Mouse (Mus musculus) B cell, adult 2 months (primary cell): Measurements from ENCODE around the gene Gpd2.

Source experiments
- DNase-seq, 2 experiments: peaks; one replicate each; pipeline ENCODE4 v3.0.0; 2022

Gpd2 gene

DNA sequence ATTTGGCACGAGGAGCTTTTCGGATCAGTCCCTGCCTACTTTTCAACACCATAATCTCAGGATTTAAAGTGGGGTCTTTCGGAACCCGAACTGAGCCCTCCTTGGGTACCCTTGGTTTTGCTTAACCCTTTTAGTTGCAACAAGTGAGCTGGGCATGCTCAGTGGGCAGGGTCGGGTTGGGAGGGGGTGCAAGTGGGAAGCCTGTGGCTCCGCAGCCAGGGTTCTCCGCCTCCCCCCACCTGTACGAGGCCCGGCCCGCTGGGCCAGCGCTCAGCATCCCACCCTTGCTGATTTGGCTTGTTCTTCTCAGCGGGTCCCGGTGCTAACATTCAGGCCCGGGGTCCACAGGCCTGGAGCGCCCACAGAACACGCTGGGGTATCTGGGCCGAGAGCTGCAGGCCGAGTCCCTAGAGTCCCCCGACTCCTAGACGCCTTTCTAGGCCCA is at the start of gene Gpd2:
Gpd2 (plus strand) TSS at position 161 of the 445 bp plus-strand sequence.
- DNase-seq, result no peak

DNA sequence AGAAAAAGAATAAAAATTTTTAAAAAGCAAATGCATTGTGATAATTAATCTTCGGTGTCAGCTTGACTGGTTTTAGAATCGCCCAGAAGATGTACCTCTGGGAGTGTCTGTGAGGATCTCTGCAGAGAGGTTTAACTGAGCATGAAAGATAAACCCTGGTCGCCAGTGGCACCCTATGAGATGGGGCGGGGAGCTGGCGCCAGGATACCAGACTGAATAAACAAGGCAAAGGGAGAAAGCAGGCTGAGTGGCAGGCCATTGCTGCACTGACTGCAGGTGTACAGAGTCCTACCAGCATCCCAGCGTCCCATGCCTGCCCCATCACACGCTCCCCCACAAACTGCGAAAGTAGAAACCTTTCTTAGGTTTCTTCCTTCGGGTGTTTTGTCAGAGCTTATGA is 49.2 kb upstream of the Gpd2 start:
- no peak for DNase-seq

DNA sequence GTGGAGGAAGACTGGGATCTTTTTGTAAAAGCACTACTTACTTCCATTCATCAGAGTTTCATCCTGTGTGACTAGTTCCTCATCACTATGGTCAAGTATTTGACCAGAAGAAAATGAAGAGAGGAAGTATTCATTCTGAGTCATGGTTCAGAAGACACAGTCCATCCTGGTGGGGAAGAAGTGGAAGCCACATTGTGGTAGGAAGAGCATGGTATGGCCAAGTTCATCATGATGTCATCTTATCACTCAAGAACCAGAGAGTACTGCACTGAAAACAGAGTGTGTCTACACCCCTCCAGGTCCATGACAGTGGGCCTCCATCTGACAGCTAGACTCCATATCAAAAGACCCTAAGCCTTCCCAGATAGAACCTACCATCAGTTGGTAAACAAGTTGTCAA is 46.6 kb upstream of the Gpd2 start:
- no peak for DNase-seq

DNA sequence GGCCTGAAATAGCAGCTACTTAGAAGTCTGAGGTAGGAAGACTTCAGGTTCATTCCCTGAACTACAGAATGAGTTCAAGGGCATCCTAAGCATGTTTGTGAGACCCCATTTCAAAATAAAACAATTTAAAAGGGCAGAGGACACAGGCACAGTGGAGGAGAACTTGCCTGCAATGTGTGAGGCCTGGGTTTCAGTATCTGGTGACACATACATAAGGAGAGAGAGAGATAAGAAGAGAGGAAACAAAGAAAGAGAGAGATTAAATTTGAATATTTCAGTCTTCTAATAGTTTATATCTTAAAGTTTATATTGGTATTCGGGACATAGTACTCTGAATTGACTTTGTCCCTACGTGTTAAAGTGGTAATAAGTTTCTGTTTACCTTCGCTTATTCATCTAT is 38.4 kb upstream of the Gpd2 start:
- no peak for DNase-seq

DNA sequence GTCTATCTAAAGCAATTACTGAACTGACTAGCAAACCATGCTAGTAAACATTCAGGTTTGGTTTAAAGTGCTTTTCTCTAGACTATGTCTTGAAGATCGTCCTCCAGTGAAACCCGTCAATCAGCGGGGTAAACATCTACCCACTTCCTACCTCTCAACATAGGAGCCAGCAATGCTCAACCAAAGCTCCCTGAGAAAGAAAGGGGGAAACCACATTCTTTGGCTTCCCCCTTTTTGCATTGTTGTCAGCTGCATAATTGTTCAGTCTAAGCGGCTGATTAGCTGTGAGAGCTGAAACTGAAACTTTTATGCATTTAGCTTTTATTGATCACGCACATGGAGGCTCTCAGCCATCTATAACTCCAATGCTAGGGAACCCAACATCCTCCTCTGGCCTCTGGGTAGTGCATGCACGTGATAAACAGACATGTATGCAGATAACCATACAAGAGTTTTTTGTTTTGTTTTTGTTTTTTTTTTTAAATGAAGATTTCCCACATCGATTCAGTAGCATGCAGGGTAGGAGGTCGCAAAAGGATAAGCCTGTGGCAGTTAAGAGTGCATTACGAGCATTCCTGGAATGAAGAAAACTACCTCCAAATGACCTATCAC is 28.9 kb upstream of the Gpd2 start:
- DNase-seq, result no peak

DNA sequence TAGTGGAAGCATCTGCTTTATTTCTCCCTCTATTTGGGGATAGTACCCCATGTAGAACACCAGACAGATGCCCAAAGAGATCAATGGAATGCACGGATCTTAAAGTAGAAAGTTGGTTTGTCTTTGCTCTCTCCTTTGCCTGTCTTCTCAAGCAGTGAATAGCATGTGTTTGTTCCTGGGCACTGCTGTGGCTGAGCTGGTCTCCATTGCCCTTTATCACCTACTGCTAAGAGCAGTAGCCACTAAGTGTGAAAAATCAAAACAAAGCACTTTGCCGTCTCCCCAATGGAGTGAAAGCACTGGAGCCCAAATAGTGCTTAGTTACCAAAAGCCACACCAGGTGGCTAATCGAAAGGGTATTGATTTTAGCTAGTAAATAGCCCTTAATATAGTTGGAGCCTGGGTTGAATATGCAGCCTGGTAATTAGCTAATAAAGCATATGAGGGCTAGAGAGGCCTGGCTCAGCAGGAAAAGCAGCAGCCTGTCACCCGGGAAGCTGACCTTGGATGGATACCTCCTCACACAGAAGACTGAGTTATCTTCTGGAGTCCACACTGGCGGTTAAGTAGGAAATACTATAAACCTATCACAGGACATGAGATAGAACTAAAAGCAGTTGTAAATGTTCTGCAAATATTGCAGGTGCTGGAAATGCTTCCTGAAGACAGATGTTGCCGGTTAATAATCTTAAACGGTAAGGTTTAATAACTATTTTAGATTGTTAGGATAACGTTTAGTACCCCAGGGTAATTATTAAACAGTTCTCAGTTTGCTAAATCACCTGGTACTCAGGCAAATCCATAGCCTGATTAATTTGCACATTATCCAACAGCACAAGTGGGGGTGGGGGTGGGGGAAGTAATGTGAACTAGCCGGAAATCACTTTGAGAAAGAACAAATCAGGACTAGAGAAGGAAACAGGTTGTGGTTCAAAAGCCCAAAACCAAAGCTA is 26.1 kb upstream of the Gpd2 start:
- DNase-seq, result no peak

DNA sequence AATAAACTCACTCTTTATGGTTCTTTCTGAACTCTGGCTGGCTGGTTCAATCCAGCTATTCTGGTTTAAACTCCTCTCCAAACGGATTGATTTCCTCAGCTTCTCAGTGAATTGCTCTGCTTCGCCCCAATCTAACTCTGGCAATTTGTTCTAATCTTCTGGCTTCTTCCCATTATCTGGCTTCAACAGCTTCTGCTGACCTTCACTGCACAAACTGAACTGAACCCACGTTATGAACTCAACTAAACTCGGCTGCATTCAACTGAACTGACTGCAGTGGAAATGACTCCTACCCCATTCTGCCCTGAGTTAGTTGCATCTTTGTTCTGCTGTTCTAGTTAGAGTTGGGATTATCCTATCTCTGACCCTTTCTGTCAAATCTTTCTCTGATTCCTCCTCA is 24.1 kb upstream of the Gpd2 start:
- DNase-seq, result no peak

DNA sequence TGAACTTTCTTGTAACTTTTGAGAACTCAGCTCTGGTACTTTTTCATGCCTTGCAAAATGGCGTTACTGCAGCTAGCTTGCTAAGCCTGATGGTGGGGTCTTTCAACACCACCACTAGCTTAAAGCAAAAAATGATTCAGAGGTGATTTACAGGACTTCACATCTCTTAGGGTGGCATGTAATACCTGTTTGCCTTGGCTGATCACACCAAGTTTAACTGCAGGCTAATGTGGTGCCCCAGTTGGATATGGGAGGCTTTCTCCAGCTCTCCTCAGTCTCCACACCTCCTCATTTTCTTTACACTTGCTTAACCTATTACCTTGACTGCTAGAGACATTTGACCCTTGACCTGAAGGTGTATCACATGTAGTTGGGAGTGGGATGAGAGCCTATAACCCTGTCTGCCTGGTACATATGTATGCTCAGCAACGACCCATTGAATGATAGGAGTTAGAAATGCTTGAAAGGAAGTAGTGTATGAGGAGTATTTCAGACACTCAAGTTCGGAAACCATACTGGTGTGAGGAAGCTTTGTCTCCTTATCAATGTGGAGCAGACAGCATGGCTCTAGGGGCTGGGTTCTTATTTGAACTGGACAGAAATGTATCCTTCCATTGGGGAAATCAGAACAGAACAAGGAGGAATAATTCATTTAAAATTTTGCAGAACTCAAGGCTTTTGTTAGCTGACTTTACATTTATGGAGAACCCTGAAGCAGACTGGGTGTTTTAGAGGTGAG is 14.0 kb upstream of the Gpd2 start:
- DNase-seq, result no peak

DNA sequence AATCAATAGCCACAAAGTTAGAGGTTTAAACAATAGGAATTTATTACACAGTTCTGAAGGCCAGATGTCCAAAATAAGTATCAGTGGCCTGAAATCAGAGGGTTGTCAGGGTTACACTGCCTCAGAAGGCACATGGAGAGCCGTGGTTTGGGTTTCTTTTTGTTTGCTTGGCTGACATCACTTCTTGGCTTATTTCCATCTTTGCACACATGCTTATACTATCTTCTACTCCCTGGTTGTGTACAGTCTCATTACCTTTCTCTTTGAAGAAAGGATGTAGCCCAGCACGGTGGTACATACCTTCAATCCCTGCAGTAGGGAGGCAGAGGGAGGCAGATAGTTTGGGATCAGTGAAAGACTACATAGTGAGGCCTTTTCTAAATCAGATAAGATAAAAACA is 12.2 kb upstream of the Gpd2 start:
- DNase-seq, result no peak

DNA sequence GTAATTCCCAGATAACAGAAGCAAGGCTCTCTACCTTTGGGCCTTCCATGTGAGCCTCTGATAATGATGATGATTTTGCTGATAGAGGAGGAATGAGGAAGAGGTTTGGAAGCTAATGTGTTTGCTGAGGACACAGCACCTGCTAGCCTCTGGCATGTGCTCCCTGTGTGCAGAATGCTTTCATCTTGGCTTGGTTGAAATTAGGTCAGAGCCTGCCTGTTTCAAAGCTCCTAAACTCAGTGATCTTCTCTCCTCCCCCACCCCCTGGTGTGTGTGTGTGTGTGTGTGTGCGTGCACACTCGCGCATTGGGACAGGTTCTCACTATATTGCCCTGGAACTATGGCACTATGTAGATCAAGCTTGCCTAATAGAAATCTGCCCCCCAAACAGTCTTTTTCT is 10.0 kb upstream of the Gpd2 start:
- DNase-seq, result no peak

DNA sequence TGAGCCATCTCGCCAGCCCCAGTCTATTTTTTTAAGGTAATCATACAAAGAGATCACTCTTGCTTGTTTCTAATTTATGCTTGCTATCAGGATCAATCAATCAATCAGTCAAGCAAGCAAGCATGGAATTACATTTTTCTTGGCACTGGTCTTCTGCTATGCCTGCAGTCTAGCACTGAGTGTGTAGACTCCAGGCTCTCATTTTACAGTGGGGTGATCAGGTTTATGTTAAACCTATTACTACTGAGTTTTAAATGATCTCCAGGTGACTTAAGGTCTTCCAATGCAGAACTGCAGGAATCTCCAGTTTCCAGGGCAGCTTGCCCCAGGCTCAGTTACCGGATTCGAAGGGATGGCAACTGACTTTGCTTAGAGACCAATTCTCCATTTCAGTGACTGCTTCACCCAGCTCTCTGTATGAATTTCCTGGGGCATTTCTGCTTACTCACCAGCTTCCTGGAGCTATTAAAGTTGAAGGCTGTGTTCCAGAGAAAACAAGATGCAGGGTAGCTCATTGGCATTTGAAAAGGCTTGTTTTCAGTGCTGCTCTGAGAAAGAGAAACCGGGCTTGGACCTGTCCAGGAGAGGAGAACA is 7.7 kb upstream of the Gpd2 start:
- DNase-seq, result no peak

DNA sequence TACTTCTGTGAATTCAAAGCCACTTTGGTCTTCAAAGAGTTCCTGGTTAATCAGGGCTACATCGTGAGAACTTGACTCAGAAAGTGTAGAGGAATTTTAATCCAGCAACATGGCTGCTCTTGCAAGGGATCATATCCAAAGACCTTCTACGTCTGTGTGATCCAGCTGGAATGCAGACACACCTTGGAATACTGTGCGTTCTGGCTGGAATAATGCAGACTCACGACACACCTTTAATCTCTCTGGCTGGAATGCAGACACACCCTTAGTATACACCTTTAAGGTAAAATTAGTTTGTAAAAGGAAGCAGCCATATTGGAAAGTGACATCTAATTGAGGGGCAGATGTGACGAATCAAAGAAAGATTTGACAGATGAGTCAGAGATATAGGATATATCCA is 6.0 kb upstream of the Gpd2 start:
- no peak for DNase-seq

DNA sequence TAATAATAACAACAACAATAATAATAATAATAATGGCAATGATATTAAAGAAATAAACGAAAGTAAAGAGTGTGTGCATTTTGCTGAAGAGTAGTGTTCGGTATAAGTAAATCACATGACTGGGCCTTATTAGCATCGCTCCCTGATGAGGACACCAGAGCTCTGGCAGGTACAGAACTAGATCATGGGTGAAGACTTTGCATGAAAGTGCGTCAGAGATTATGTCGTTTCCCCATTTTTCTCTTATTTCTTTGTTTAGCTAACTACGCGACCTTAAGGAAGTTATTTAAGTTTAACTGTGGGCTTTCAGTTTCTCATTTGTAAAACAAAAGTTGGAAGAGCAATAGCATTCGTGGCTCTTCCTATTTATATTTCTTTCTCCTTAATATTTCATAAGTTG is 5.1 kb upstream of the Gpd2 start:
- DNase-seq, result peak in 1 of 2 experiments; percentile 33

DNA sequence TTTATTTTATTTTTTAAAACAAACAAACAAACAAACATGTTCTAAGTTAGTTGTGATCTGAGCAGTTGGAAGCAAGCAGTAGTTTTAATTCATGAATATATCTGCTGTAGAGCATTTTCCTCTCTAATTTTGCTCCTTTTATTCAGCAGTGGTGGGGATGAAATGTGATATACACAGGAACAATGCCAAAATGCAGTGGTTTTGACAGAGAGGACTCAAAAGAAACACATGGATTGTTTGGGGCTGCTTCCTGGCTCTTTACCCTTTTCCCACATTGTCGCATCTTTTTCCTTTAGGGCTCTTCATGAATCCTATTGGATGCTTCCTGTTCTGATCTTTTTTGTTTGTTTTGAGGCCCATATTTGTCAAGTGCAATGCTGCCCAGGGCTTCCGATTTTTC is 1.2 kb upstream of the Gpd2 start:
- no peak for DNase-seq

DNA sequence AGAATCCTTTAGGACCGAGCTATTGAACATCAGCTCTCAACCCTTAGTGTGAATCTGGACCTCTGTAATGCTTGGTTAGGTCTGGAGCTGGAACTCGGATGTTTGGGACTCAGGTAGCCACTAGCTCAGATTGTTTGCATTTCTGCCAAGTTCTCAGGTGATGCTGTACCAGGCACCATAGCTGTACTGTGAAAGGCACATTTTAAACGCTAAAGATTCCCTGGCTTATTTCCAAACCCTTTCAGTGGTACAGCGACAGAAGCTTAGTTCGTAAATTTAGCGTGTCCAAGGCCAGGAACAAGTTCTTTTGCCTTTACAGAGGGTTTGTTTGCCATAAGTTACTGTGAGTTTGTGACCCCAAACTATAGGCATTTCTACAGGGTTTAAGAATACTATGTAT is 409 bp upstream of the Gpd2 start:
- no peak for DNase-seq

DNA sequence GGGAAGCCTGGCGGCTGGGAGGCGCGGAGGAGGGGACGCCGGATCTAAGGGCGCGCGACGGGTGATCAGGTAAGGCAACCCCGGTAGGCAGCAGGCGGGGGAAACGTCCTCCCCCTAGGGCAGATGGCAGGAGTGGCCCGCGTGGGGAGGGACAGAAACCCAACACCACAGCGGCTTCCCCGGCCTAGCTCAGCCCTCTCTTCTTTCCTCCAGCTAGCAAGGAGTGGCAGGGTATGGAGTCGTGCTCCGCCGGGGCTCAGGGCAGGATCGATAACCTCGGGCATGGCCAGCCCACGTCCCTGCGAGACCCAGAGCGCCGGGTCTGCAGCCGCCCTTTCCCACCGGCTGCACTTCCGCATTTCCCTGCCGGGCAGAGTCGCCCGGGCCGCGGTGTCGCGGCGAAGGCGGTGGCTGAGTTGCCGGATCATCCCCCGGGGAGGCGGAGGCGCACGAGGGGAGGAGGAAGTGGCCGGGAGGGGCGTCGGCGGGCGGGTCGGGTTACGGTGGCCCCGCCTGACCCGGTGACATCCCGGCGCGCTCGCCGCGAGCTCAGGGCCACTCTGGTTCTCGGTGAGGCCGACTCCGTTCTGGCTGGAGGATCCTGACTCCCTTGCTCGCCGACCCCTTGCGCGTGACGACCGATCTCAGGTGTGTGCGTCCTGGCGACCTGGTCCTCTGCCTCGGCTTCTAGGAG is 632 bp downstream of the Gpd2 start:
- peak; percentile 91 for DNase-seq

DNA sequence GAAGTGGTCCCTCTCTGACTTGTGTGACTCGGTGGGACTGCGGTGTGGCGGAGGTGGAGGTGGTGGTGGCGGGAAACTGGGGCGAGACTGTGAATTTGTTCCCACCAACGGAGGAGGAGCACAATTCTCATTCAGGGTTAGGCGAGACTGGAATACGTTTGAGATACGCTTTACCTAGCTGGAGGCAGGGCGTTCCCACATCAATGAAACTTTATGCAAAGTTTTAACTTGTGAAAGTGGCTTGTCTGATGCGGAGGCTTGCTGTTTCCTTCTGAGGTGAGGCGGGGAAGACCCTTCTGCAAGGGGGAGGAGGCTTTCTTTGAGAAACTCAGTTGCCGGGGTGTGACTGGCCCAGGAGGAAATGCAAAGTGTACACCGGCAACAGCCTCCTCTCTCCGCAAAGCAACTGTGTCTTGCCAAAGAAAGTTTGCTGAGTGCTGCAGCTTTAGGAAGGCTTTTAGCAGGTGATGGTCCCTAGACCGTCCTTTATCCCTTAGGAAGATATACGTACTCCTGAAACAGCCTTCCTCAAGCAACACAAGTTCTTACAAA is 1.3 kb downstream of the Gpd2 start:
- DNase-seq, result peak in 1 of 2 experiments; percentile 83

DNA sequence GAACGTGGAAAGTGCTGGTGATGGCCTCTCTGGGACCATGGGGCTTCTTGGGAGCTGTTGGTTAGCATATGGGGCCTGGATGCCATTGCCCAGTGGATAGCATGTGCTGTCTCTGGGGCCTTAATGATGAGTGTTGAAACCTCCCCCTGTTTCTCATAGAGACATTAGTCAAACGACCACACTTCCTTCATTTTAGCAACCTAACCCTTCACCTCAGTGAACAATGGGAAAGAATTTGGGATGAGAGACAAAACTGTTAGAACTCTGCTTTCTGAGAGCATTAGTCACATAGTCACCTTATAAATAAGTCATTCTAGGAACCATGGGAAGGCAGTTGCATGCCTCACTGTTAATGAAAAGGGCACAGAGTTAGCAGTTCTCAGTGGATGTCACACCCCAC is 1.9 kb downstream of the Gpd2 start:
- no peak for DNase-seq

DNA sequence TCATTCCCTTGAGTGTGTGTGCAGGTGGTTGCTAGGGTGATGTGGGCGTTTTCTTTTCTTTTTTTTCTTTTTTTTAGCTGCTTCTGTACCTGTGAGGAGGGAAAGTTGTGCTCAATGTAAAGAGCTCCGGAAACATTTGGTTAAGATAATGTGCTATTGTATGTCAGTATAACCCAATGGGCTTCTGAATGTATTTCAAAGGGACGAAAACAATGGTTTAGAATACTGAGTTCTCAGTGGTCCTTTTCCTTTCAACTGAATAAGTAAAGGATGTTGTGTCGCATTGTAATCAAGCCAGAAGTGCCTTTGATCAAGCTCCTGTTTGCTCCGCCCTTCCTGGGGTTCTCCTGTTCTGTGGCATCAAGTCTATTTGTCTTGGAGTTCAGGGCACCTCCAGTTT is 6.6 kb downstream of the Gpd2 start:
- DNase-seq, result no peak

DNA sequence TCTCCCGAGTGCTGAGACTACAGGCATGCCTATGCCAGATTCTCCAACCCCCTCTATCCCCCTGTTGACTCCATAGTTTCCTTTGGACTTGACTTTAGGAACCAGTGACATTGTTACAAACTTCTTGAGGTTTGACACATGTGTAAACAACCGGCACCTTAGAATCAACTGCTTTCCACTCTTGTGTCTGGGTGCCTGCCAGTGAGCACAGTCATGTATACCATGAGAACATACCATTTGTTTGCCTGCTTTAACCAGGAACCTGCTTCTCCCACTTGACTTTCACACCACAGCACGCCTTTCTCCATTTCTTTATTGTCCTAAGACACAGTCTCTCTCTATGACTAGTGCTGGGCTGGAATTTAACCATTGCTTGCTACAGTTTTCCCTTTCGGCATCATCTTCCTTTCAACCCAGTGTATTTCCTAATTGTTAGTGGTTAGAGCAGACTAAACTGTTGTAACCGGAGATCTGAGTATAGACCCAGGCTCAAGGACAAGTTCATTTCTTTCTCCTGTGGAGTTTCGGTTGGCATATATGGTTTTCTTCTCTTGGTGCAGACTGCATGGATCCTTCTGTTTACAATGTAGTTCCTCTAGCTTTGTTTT is 8.4 kb downstream of the Gpd2 start:
- DNase-seq, result no peak

DNA sequence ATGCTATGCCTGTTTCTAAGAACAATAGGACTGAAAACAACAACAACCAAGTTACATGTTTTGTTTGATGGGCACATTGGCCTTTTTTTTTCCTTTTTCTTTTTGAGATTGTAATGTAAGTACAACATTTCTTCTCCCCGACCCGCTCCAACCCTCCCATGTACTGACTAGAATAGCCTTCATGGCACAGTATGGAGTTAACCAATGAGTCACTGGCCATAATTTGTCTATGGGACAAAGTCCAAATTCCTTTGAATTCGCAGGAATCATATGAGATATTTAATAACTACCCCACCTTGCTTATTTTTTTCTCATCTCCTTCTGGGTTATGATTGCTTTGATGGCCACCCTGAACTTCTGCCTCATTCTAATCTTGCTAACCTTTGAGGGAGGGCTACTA is 12.7 kb downstream of the Gpd2 start:
- DNase-seq, result no peak
